Mouse (Mus musculus) testis, adult 2 months (tissue): ENCODE results near the gene Gria4. TPM values are rescaled to one million over a fixed set of nuclear protein-coding genes. Genes with fewer than 3 reads are reported as not detected.

Source experiments
- H3K27ac ChIP-seq: fragments of 200-500 bp; 2 replicates; pipeline ENCODE4 v1.5.1; 2012; ENCODE audit warnings: low read depth, low read length; ENCODE audit not compliant: control insufficient read depth, insufficient read depth
- H3K27me3 ChIP-seq: fragments of 200-500 bp; 2 replicates; pipeline ENCODE4 v1.6.1; 2012; ENCODE audit warnings: mild to moderate bottlenecking, low read length, moderate library complexity; ENCODE audit not compliant: control insufficient read depth, insufficient read depth
- H3K36me3 ChIP-seq: fragments of 200-500 bp; 2 replicates; pipeline ENCODE4 v1.6.1; 2012; ENCODE audit warnings: mild to moderate bottlenecking, low read length; ENCODE audit not compliant: control insufficient read depth, insufficient read depth
- H3K4me1 ChIP-seq: fragments of 200-500 bp; 2 replicates; pipeline ENCODE4 v1.6.1; 2012; ENCODE audit warnings: low read length; ENCODE audit not compliant: control insufficient read depth, insufficient read depth
- H3K4me3 ChIP-seq: fragments of 200-500 bp; 2 replicates; pipeline ENCODE4 v1.5.1; 2012; ENCODE audit warnings: low read depth, mild to moderate bottlenecking, low read length, moderate library complexity, mixed read lengths; ENCODE audit not compliant: control insufficient read depth
- CTCF ChIP-seq: fragments of 200-500 bp; IDR thresholded peaks from 2 replicates; pipeline ENCODE4 v1.5.1; 2012; ENCODE audit warnings: low read depth, mild to moderate bottlenecking, inconsistent platforms, low read length, moderate library complexity; ENCODE audit not compliant: control insufficient read depth, insufficient read depth, insufficient replicate concordance
- POLR2A ChIP-seq: fragments of 200-500 bp; IDR thresholded peaks from 2 replicates; pipeline ENCODE4 v1.6.1; 2012; ENCODE audit warnings: low read depth, mild to moderate bottlenecking, inconsistent platforms, low read length, moderate library complexity; ENCODE audit not compliant: control insufficient read depth
- polyA plus RNA-seq: library from polyadenylated mRNA; depleted of rRNA; stranded (reverse); fragments of >200 nt; gene quantifications from 2 replicates; pipeline ENCODE4 v1.2.3, GENCODE M21; 2012

Gria4 gene
- polyA plus RNA-seq, 1 experiment: 1.1 TPM

- Histone ChIP-seq H3K4me3 (no peak overlapping the region), H3K27ac (no peak overlapping the region), H3K4me1 (no peaks in the 10 kb centered on the region), H3K36me3 (no peaks in the 10 kb centered on the region), H3K27me3 (no peaks in the 10 kb centered on the region)
- TF ChIP-seq CTCF (no peak), POLR2A (no peak)
These were observed 240.5 kb downstream of the Gria4 start for GRCm38 (mm10) chr9:4555415-4555959.

GRCm38 (mm10) chr9:4539218-4539617 is 256.8 kb downstream of the Gria4 start:
- TF ChIP-seq CTCF: no peak
- TF ChIP-seq POLR2A: no peak
- Histone ChIP-seq H3K4me3 (no peak overlapping the region), H3K27ac (no peak overlapping the region), H3K27me3 (no peaks in the 10 kb centered on the region), H3K4me1 (no peaks in the 10 kb centered on the region), H3K36me3 (no peaks in the 10 kb centered on the region)

- Histone ChIP-seq H3K27me3 (no peaks in the 10 kb centered on the region), H3K36me3 (no peaks in the 10 kb centered on the region)
- TF ChIP-seq POLR2A (no peak), CTCF (no peak)
These were observed 259.4 kb downstream of the Gria4 start for GRCm38 (mm10) chr9:4536514-4537150.

DNA sequence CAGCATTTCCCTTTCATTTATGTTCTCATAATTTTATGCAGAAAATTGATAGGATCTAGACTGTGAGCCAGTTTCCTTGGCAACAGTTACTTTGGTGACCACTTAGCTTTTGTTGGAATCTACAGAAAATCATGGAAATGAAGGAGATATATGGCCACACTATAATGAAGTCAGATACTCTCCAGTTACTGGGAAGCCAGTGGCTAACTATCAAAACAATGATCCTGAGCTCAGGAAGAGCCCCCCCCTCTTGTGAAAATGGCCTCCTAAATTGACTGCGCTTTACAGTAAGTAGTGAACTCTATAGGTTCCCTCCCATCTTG is 281.5 kb downstream of the Gria4 start:
- H3K36me3 ChIP-seq: no peaks in the 10 kb centered on the region
- no peak overlapping the region for H3K4me3 ChIP-seq
- TF ChIP-seq POLR2A (no peak), CTCF (no peak)
- no peaks in the 10 kb centered on the region for H3K27me3 ChIP-seq
- no peak overlapping the region for H3K27ac ChIP-seq
- no peaks in the 10 kb centered on the region for H3K4me1 ChIP-seq

More at GRCm38 (mm10) chr9:4536514-4537150, 259.4 kb downstream of the Gria4 start:
- no peak overlapping the region for H3K27ac ChIP-seq
- H3K4me3 ChIP-seq: no peak overlapping the region
- no peaks in the 10 kb centered on the region for H3K4me1 ChIP-seq

DNA sequence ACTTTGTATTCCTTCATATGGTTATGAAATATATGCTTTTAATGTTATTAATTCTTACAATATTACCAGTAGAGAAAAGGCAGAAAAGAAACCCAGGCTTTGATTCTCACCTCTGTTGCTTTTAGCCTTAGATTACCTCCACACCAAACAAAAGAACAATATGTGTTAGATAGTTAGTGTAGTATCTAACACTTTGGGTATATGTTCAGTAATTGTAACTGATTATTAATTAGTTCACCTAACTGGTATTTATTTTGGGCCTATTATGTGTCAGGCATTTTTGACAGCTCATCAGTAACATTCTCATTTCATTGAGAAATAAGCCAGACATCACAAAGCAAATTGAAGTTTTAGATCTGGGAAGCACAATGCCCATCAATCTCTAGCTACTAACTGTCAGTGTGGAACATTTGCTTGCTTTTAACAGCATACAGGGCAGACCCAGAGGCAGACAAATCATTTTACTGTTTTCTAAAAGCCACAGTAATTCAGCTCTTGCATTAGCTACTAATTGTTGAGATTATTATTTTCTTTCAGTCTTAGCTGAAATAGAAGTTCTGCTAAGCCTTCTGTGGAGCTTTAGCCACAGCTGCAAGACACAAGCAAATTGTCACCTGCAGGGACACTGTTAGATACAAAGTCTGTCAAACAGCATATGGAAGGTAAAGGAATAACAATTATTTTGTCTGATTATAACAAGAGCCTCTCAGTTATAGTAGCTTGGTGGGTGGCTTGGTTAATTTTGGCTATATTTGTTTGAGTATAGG is 282.1 kb downstream of the Gria4 start:
- no peak overlapping the region for H3K4me3 ChIP-seq
- no peak for TF ChIP-seq CTCF
- TF ChIP-seq POLR2A: no peak
- H3K27me3 ChIP-seq: no peaks in the 10 kb centered on the region

DNA sequence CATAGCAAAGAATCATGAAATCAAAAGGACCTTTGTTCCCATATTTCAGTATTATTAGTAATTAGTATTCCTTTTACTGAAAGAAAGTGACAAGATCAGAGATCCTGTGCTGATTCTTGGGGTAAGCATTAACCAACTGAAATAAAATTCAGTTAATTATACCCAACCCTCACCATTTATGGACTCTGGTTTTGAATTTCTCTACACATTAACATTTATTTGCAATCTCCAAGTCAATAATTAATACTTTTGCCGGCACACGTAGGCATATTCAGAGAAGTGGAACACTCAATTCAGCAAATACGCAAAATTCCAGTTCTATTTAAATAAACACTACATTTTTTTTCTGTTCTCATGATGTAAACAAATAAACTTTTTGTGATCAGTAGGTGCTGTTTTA is 289.9 kb downstream of the Gria4 start:
- Histone ChIP-seq H3K4me3 (no peak overlapping the region), H3K27me3 (no peaks in the 10 kb centered on the region), H3K36me3 (no peaks in the 10 kb centered on the region), H3K27ac (no peak overlapping the region), H3K4me1 (no peaks in the 10 kb centered on the region)
- no peak for TF ChIP-seq POLR2A
- TF ChIP-seq CTCF: no peak

More for the DNA sequence above, 282.1 kb downstream of the Gria4 start:
- Histone ChIP-seq H3K27ac (no peak overlapping the region), H3K4me1 (no peaks in the 10 kb centered on the region), H3K36me3 (no peaks in the 10 kb centered on the region)

- no peak overlapping the region for H3K4me3 ChIP-seq
- no peaks in the 10 kb centered on the region for H3K36me3 ChIP-seq
- no peaks in the 10 kb centered on the region for H3K4me1 ChIP-seq
- H3K27me3 ChIP-seq: no peaks in the 10 kb centered on the region
- H3K27ac ChIP-seq: no peak overlapping the region
- TF ChIP-seq CTCF (no peak), POLR2A (no peak)
These were observed 290.9 kb downstream of the Gria4 start for GRCm38 (mm10) chr9:4505087-4505486.
